Mouse (Mus musculus): ENCODE data around the gene Fam117a. TPM values are rescaled to one million over a fixed set of nuclear protein-coding genes. Genes with fewer than 3 reads are reported as not detected.

The Fam117a gene
- polyA plus RNA-seq, 2 experiments from 2014 or later = 21.1 to 26.9 TPM

- ATAC-seq = no peak
These were observed 94.5 kb downstream of the Fam117a start for GRCm38 (mm10) chr11:95431344-95431743.

Other genes with a start within 250 kb of the Fam117a start
- under 1 TPM in 1 of 2 experiments, not detected in 1; 0.20 TPM for gene Dlx3, start 216.9 kb upstream of the Fam117a start, polyA plus RNA-seq (2017; shearing (Covaris generic))
- not detected for gene Dlx4, start 190.8 kb upstream of the Fam117a start, polyA plus RNA-seq (2017; shearing (Covaris generic))
- not detected for gene Tac4, start 75.5 kb upstream of the Fam117a start, polyA plus RNA-seq (2017; shearing (Covaris generic))
- gene Kat7, start 26.8 kb upstream of the Fam117a start, polyA plus RNA-seq (2017; shearing (Covaris generic)) = 10 to 100 TPM; 44.9 to 65.7 TPM
- gene Slc35b1, start 47.7 kb downstream of the Fam117a start, polyA plus RNA-seq (2017; shearing (Covaris generic)) = 10 to 100 TPM; 53.8 to 61.1 TPM
- 100 to 1,000 TPM; 176 to 230 TPM for gene Spop, start 77.1 kb downstream of the Fam117a start, polyA plus RNA-seq (2017; shearing (Covaris generic))
- gene Nxph3, start 177.6 kb downstream of the Fam117a start, polyA plus RNA-seq (2017; shearing (Covaris generic)) = not detected

Measured in CD4-positive, CD25-positive, alpha-beta regulatory T cell, adult 4 months (primary cell).